Mouse (Mus musculus): ENCODE data around the gene Rps26. TPM values are rescaled to one million over a fixed set of nuclear protein-coding genes. Genes with fewer than 3 reads are reported as not detected.
A peak's percentile ranks its signal among the peaks of the same experiment; 100 is the strongest.
"Not testable (repeated sequence)": the region's sequence is repeated elsewhere in the genome, so short reads cannot be mapped to it uniquely, and the experiment has no call there.

The Rps26 gene
- polyA plus RNA-seq, 1 experiment, result 886 TPM

GRCm38 (mm10) chr10:128627398-128628317, 1.1 kb upstream of the Rps26 start:
- no peak overlapping the region for H3K4me3 ChIP-seq (ENCODE audit: insufficient read depth, low read length)
- H3K4me1 ChIP-seq (ENCODE audit: control insufficient read depth, insufficient read depth, low read length), result peaks cover 10% of the 10 kb centered on the region
- TF ChIP-seq POLR2A (IDR thresholded peaks at IDR 0.05; ENCODE audit: borderline replicate concordance, low read depth, low read length) (no peak), CTCF (IDR thresholded peaks at IDR 0.05; ENCODE audit: low read depth, low read length) (no peak)
- no peak overlapping the region for H3K27ac ChIP-seq (ENCODE audit: insufficient read depth, low read depth, low read length)

- H3K4me1 ChIP-seq (ENCODE audit: control insufficient read depth, insufficient read depth, low read length), result peaks cover 10% of the 10 kb centered on the region
- no peak for TF ChIP-seq CTCF (IDR thresholded peaks at IDR 0.05; ENCODE audit: low read depth, low read length)
- no peak for TF ChIP-seq POLR2A (IDR thresholded peaks at IDR 0.05; ENCODE audit: borderline replicate concordance, low read depth, low read length)
- peak overlapping the region; percentile 76 for H3K27ac ChIP-seq (ENCODE audit: insufficient read depth, low read depth, low read length)
- H3K4me3 ChIP-seq (ENCODE audit: insufficient read depth, low read length), result peak overlapping the region; percentile 78
Observed at GRCm38 (mm10) chr10:128625287-128625894, 1.2 kb downstream of the Rps26 start.

- not testable (repeated sequence) for H3K4me1 ChIP-seq (ENCODE audit: control insufficient read depth, insufficient read depth, low read length); H3K4me3 ChIP-seq (ENCODE audit: insufficient read depth, low read length)
Observed at GRCm38 (mm10) chr10:128623106-128623613, 3.4 kb downstream of the Rps26 start.

GRCm38 (mm10) chr10:128622702-128623101, 3.8 kb downstream of the Rps26 start:
- TF ChIP-seq CTCF (IDR thresholded peaks at IDR 0.05; ENCODE audit: low read depth, low read length), result no peak
- no peak for TF ChIP-seq POLR2A (IDR thresholded peaks at IDR 0.05; ENCODE audit: borderline replicate concordance, low read depth, low read length)
- H3K4me1 ChIP-seq (ENCODE audit: control insufficient read depth, insufficient read depth, low read length), result peaks cover 4% of the 10 kb centered on the region
- no peak overlapping the region for H3K4me3 ChIP-seq (ENCODE audit: insufficient read depth, low read length)
- H3K27ac ChIP-seq (ENCODE audit: insufficient read depth, low read depth, low read length), result no peak overlapping the region

More at GRCm38 (mm10) chr10:128623106-128623613, 3.4 kb downstream of the Rps26 start:
- H3K27ac ChIP-seq (ENCODE audit: insufficient read depth, low read depth, low read length), result not testable (repeated sequence)

GRCm38 (mm10) chr10:128621986-128622520, 4.5 kb downstream of the Rps26 start:
- Histone ChIP-seq H3K27ac (ENCODE audit: insufficient read depth, low read depth, low read length) (no peak overlapping the region), H3K4me1 (ENCODE audit: control insufficient read depth, insufficient read depth, low read length) (peaks cover 2% of the 10 kb centered on the region; the same call in 1 of the 2 replicates), H3K4me3 (ENCODE audit: insufficient read depth, low read length) (no peak overlapping the region)
- TF ChIP-seq POLR2A (IDR thresholded peaks at IDR 0.05; ENCODE audit: borderline replicate concordance, low read depth, low read length) (no peak), CTCF (IDR thresholded peaks at IDR 0.05; ENCODE audit: low read depth, low read length) (no peak)

- TF ChIP-seq CTCF (IDR thresholded peaks at IDR 0.05; ENCODE audit: low read depth, low read length) (no peak), POLR2A (IDR thresholded peaks at IDR 0.05; ENCODE audit: borderline replicate concordance, low read depth, low read length) (no peak)
- H3K4me3 ChIP-seq (ENCODE audit: insufficient read depth, low read length), result no peak overlapping the region
- no peak overlapping the region for H3K27ac ChIP-seq (ENCODE audit: insufficient read depth, low read depth, low read length)
- H3K4me1 ChIP-seq (ENCODE audit: control insufficient read depth, insufficient read depth, low read length), result no peaks in the 10 kb centered on the region
Observed at GRCm38 (mm10) chr10:128620241-128620640, 6.3 kb downstream of the Rps26 start.

GRCm38 (mm10) chr10:128619148-128619547, 7.4 kb downstream of the Rps26 start:
- not testable (repeated sequence) for H3K4me1 ChIP-seq (ENCODE audit: control insufficient read depth, insufficient read depth, low read length); H3K27ac ChIP-seq (ENCODE audit: insufficient read depth, low read depth, low read length); H3K4me3 ChIP-seq (ENCODE audit: insufficient read depth, low read length)

GRCm38 (mm10) chr10:128618570-128618969, 8.0 kb downstream of the Rps26 start:
- Histone ChIP-seq H3K27ac (ENCODE audit: insufficient read depth, low read depth, low read length) (no peak overlapping the region), H3K4me3 (ENCODE audit: insufficient read depth, low read length) (no peak overlapping the region), H3K4me1 (ENCODE audit: control insufficient read depth, insufficient read depth, low read length) (no peaks in the 10 kb centered on the region)
- TF ChIP-seq POLR2A (IDR thresholded peaks at IDR 0.05; ENCODE audit: borderline replicate concordance, low read depth, low read length), result no peak
- no peak for TF ChIP-seq CTCF (IDR thresholded peaks at IDR 0.05; ENCODE audit: low read depth, low read length)

- not testable (repeated sequence) for H3K27ac ChIP-seq (ENCODE audit: insufficient read depth, low read depth, low read length); H3K4me3 ChIP-seq (ENCODE audit: insufficient read depth, low read length); H3K4me1 ChIP-seq (ENCODE audit: control insufficient read depth, insufficient read depth, low read length)
Observed at GRCm38 (mm10) chr10:128615798-128616448, 10.6 kb downstream of the Rps26 start.

GRCm38 (mm10) chr10:128614934-128615333, 11.6 kb downstream of the Rps26 start:
- H3K4me3 ChIP-seq (ENCODE audit: insufficient read depth, low read length), result no peak overlapping the region
- no peak overlapping the region for H3K27ac ChIP-seq (ENCODE audit: insufficient read depth, low read depth, low read length)
- H3K4me1 ChIP-seq (ENCODE audit: control insufficient read depth, insufficient read depth, low read length), result no peaks in the 10 kb centered on the region
- no peak for TF ChIP-seq POLR2A (IDR thresholded peaks at IDR 0.05; ENCODE audit: borderline replicate concordance, low read depth, low read length)
- TF ChIP-seq CTCF (IDR thresholded peaks at IDR 0.05; ENCODE audit: low read depth, low read length), result no peak

GRCm38 (mm10) chr10:128613820-128614219, 12.7 kb downstream of the Rps26 start:
- H3K27ac ChIP-seq (ENCODE audit: insufficient read depth, low read depth, low read length); H3K4me3 ChIP-seq (ENCODE audit: insufficient read depth, low read length); H3K4me1 ChIP-seq (ENCODE audit: control insufficient read depth, insufficient read depth, low read length): not testable (repeated sequence)

All from bone marrow macrophage, adult 2 months (primary cell).